Mouse (Mus musculus): ENCODE data around the gene Igsf11. TPM values are rescaled to one million over a fixed set of nuclear protein-coding genes. Genes with fewer than 3 reads are reported as not detected.

The Igsf11 gene
- polyA plus RNA-seq, 1 experiment from 2014 or later: 0.81 TPM

GRCm38 (mm10) chr16:39037257-39037656, 144.8 kb downstream of the Igsf11 start:
- WGBS: 47% methylated on average over 4 of the region's 4 CpGs
- no peak overlapping the region for H3K27ac ChIP-seq (ENCODE audit: low read length)
- ATAC-seq: peak; percentile 71

GRCm38 (mm10) chr16:39044381-39044780, 151.9 kb downstream of the Igsf11 start:
- H3K27ac ChIP-seq (ENCODE audit: low read length): no peak overlapping the region
- WGBS: 64% methylated on average over 5 of the region's 5 CpGs
- H3K36me3 ChIP-seq (ENCODE audit: control insufficient read depth, insufficient read depth, low read length): no peaks in the 10 kb centered on the region
- no peak overlapping the region for H3K4me3 ChIP-seq (ENCODE audit: low read length)
- no peak overlapping the region for H3K4me2 ChIP-seq (ENCODE audit: low read depth, low read length)
- H3K9ac ChIP-seq (ENCODE audit: low read depth, low read length): no peak overlapping the region
- H3K9me3 ChIP-seq (ENCODE audit: control insufficient read depth, low read length): no peaks in the 10 kb centered on the region
- H3K27me3 ChIP-seq (replicated peaks; ENCODE audit: control insufficient read depth, insufficient read depth, low read length): no peaks in the 10 kb centered on the region
- no peak for ATAC-seq
- no peaks in the 10 kb centered on the region for H3K4me1 ChIP-seq (ENCODE audit: control insufficient read depth, insufficient read depth, low read length)

More at GRCm38 (mm10) chr16:39037257-39037656, 144.8 kb downstream of the Igsf11 start:
- no peak overlapping the region for H3K9ac ChIP-seq (ENCODE audit: low read depth, low read length)
- H3K9me3 ChIP-seq (ENCODE audit: control insufficient read depth, low read length): no peaks in the 10 kb centered on the region
- H3K4me2 ChIP-seq (ENCODE audit: low read depth, low read length): no peak overlapping the region
- no peaks in the 10 kb centered on the region for H3K27me3 ChIP-seq (replicated peaks; ENCODE audit: control insufficient read depth, insufficient read depth, low read length)
- no peaks in the 10 kb centered on the region for H3K4me1 ChIP-seq (ENCODE audit: control insufficient read depth, insufficient read depth, low read length)
- H3K4me3 ChIP-seq (ENCODE audit: low read length): no peak overlapping the region
- no peaks in the 10 kb centered on the region for H3K36me3 ChIP-seq (ENCODE audit: control insufficient read depth, insufficient read depth, low read length)

- ATAC-seq: peak; percentile 31; the same call in 1 of the 2 replicates
- Histone ChIP-seq H3K9ac (ENCODE audit: low read depth, low read length) (no peak overlapping the region), H3K4me3 (ENCODE audit: low read length) (no peak overlapping the region), H3K4me2 (ENCODE audit: low read depth, low read length) (no peak overlapping the region), H3K36me3 (ENCODE audit: control insufficient read depth, insufficient read depth, low read length) (no peaks in the 10 kb centered on the region), H3K27me3 (replicated peaks; ENCODE audit: control insufficient read depth, insufficient read depth, low read length) (no peaks in the 10 kb centered on the region), H3K27ac (ENCODE audit: low read length) (no peak overlapping the region), H3K9me3 (ENCODE audit: control insufficient read depth, low read length) (no peaks in the 10 kb centered on the region), H3K4me1 (ENCODE audit: control insufficient read depth, insufficient read depth, low read length) (no peaks in the 10 kb centered on the region)
- 8% methylated on average over 4 of the region's 4 CpGs for WGBS
Measured at GRCm38 (mm10) chr16:39048889-39049288, 156.4 kb downstream of the Igsf11 start.

- no peak overlapping the region for H3K4me3 ChIP-seq (ENCODE audit: low read length)
- no peaks in the 10 kb centered on the region for H3K27me3 ChIP-seq (replicated peaks; ENCODE audit: control insufficient read depth, insufficient read depth, low read length)
- ATAC-seq: no peak
- no peaks in the 10 kb centered on the region for H3K4me1 ChIP-seq (ENCODE audit: control insufficient read depth, insufficient read depth, low read length)
- no peak overlapping the region for H3K27ac ChIP-seq (ENCODE audit: low read length)
- H3K9me3 ChIP-seq (ENCODE audit: control insufficient read depth, low read length): no peaks in the 10 kb centered on the region
- H3K9ac ChIP-seq (ENCODE audit: low read depth, low read length): no peak overlapping the region
- H3K4me2 ChIP-seq (ENCODE audit: low read depth, low read length): no peak overlapping the region
- no peaks in the 10 kb centered on the region for H3K36me3 ChIP-seq (ENCODE audit: control insufficient read depth, insufficient read depth, low read length)
- 0% methylated on average over 2 of the region's 2 CpGs for WGBS
Measured at GRCm38 (mm10) chr16:39052971-39053370, 160.5 kb downstream of the Igsf11 start.

GRCm38 (mm10) chr16:39053779-39054178, 161.3 kb downstream of the Igsf11 start:
- WGBS: 71% methylated on average over 2 of the region's 2 CpGs
- no peaks in the 10 kb centered on the region for H3K27me3 ChIP-seq (replicated peaks; ENCODE audit: control insufficient read depth, insufficient read depth, low read length)
- no peak for ATAC-seq
- no peak overlapping the region for H3K27ac ChIP-seq (ENCODE audit: low read length)
- H3K4me2 ChIP-seq (ENCODE audit: low read depth, low read length): no peak overlapping the region
- no peak overlapping the region for H3K9ac ChIP-seq (ENCODE audit: low read depth, low read length)
- H3K36me3 ChIP-seq (ENCODE audit: control insufficient read depth, insufficient read depth, low read length): no peaks in the 10 kb centered on the region
- H3K4me3 ChIP-seq (ENCODE audit: low read length): no peak overlapping the region
- no peaks in the 10 kb centered on the region for H3K9me3 ChIP-seq (ENCODE audit: control insufficient read depth, low read length)
- no peaks in the 10 kb centered on the region for H3K4me1 ChIP-seq (ENCODE audit: control insufficient read depth, insufficient read depth, low read length)

- 32% methylated on average over 6 of the region's 6 CpGs for WGBS
Measured at GRCm38 (mm10) chr16:39056061-39056460, 163.6 kb downstream of the Igsf11 start.

GRCm38 (mm10) chr16:39056961-39057360, 164.5 kb downstream of the Igsf11 start:
- Histone ChIP-seq H3K27me3 (replicated peaks; ENCODE audit: control insufficient read depth, insufficient read depth, low read length) (no peaks in the 10 kb centered on the region), H3K36me3 (ENCODE audit: control insufficient read depth, insufficient read depth, low read length) (no peaks in the 10 kb centered on the region), H3K4me3 (ENCODE audit: low read length) (no peak overlapping the region), H3K4me2 (ENCODE audit: low read depth, low read length) (no peak overlapping the region), H3K9ac (ENCODE audit: low read depth, low read length) (no peak overlapping the region), H3K9me3 (ENCODE audit: control insufficient read depth, low read length) (no peaks in the 10 kb centered on the region), H3K27ac (ENCODE audit: low read length) (no peak overlapping the region), H3K4me1 (ENCODE audit: control insufficient read depth, insufficient read depth, low read length) (no peaks in the 10 kb centered on the region)
- 39% methylated on average over 12 of the region's 12 CpGs for WGBS
- ATAC-seq: no peak

More at GRCm38 (mm10) chr16:39056061-39056460, 163.6 kb downstream of the Igsf11 start:
- Histone ChIP-seq H3K9ac (ENCODE audit: low read depth, low read length) (no peak overlapping the region), H3K4me1 (ENCODE audit: control insufficient read depth, insufficient read depth, low read length) (no peaks in the 10 kb centered on the region), H3K36me3 (ENCODE audit: control insufficient read depth, insufficient read depth, low read length) (no peaks in the 10 kb centered on the region), H3K9me3 (ENCODE audit: control insufficient read depth, low read length) (no peaks in the 10 kb centered on the region), H3K4me2 (ENCODE audit: low read depth, low read length) (no peak overlapping the region), H3K4me3 (ENCODE audit: low read length) (no peak overlapping the region), H3K27me3 (replicated peaks; ENCODE audit: control insufficient read depth, insufficient read depth, low read length) (no peaks in the 10 kb centered on the region), H3K27ac (ENCODE audit: low read length) (no peak overlapping the region)
- ATAC-seq: no peak

- no peaks in the 10 kb centered on the region for H3K36me3 ChIP-seq (ENCODE audit: control insufficient read depth, insufficient read depth, low read length)
- 95% methylated on average over 2 of the region's 2 CpGs for WGBS
- H3K4me3 ChIP-seq (ENCODE audit: low read length): no peak overlapping the region
- no peak overlapping the region for H3K27ac ChIP-seq (ENCODE audit: low read length)
- no peaks in the 10 kb centered on the region for H3K9me3 ChIP-seq (ENCODE audit: control insufficient read depth, low read length)
- H3K9ac ChIP-seq (ENCODE audit: low read depth, low read length): no peak overlapping the region
- H3K4me2 ChIP-seq (ENCODE audit: low read depth, low read length): no peak overlapping the region
- no peaks in the 10 kb centered on the region for H3K27me3 ChIP-seq (replicated peaks; ENCODE audit: control insufficient read depth, insufficient read depth, low read length)
- H3K4me1 ChIP-seq (ENCODE audit: control insufficient read depth, insufficient read depth, low read length): no peaks in the 10 kb centered on the region
- ATAC-seq: no peak
Measured at GRCm38 (mm10) chr16:39058869-39059268, 166.4 kb downstream of the Igsf11 start.

- H3K9ac ChIP-seq (ENCODE audit: low read depth, low read length): no peak overlapping the region
- no peak overlapping the region for H3K4me3 ChIP-seq (ENCODE audit: low read length)
- no peaks in the 10 kb centered on the region for H3K27me3 ChIP-seq (replicated peaks; ENCODE audit: control insufficient read depth, insufficient read depth, low read length)
- no peak overlapping the region for H3K27ac ChIP-seq (ENCODE audit: low read length)
- no peaks in the 10 kb centered on the region for H3K4me1 ChIP-seq (ENCODE audit: control insufficient read depth, insufficient read depth, low read length)
- H3K4me2 ChIP-seq (ENCODE audit: low read depth, low read length): no peak overlapping the region
- 34% methylated on average over 5 of the region's 5 CpGs for WGBS
- ATAC-seq: no peak
- no peaks in the 10 kb centered on the region for H3K9me3 ChIP-seq (ENCODE audit: control insufficient read depth, low read length)
- H3K36me3 ChIP-seq (ENCODE audit: control insufficient read depth, insufficient read depth, low read length): no peaks in the 10 kb centered on the region
Measured at GRCm38 (mm10) chr16:39062596-39062995, 170.1 kb downstream of the Igsf11 start.

- WGBS: 40% methylated on average over 5 of the region's 5 CpGs
- no peaks in the 10 kb centered on the region for H3K27me3 ChIP-seq (replicated peaks; ENCODE audit: control insufficient read depth, insufficient read depth, low read length)
- no peaks in the 10 kb centered on the region for H3K4me1 ChIP-seq (ENCODE audit: control insufficient read depth, insufficient read depth, low read length)
- no peaks in the 10 kb centered on the region for H3K36me3 ChIP-seq (ENCODE audit: control insufficient read depth, insufficient read depth, low read length)
- H3K4me3 ChIP-seq (ENCODE audit: low read length): no peak overlapping the region
- H3K27ac ChIP-seq (ENCODE audit: low read length): no peak overlapping the region
- no peaks in the 10 kb centered on the region for H3K9me3 ChIP-seq (ENCODE audit: control insufficient read depth, low read length)
- no peak overlapping the region for H3K4me2 ChIP-seq (ENCODE audit: low read depth, low read length)
- no peak for ATAC-seq
- H3K9ac ChIP-seq (ENCODE audit: low read depth, low read length): no peak overlapping the region
Measured at GRCm38 (mm10) chr16:39065576-39065975, 173.1 kb downstream of the Igsf11 start.

All from intestine, embryonic 16.5 days (tissue).